In the genomic region with DNA sequence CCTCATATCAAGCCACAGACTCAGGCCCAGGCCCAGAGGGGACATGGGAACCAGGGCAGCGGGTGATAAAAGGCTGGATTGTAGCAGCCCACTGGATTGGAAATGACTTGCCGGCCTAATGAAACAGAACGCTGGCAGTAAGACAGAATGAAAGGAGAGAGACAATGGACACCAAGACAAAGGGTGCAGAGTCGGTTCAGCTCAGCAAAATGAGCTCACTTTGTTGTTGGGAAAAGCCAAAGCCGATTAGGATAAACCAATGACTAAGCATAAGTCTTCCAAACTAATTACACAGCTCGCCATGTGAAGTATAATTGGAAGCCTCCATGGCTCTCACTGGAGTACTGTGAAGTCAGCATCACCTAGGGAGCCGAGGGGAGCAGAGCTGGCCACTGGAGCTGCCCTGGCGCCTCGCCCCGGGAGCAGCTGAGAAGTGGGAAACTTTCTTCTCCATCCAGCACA, we compare ENCODE assay signal across 7 mouse cellular contexts.
DNase-seq lines count a peak whose midpoint lies in the region; ATAC-seq and TF ChIP-seq lines count a peak whose summit lies in the region.

No protein-coding gene starts in this region.

- peaks cover 55% of the 10 kb centered on the region for H3K36me3 ChIP-seq in megakaryocyte, embryonic 14.5 days (replicated peaks; ENCODE audit: low read length)
- H3K36me3 ChIP-seq in forebrain, postnatal 0 days (ENCODE audit: insufficient read depth): no peaks in the 10 kb centered on the region
- H3K36me3 ChIP-seq in intestine, embryonic 16.5 days (ENCODE audit: control insufficient read depth, insufficient read depth, low read length): no peaks in the 10 kb centered on the region

- H3K4me3 ChIP-seq in megakaryocyte, embryonic 14.5 days (replicated peaks): peak overlapping the region; percentile 46
- H3K4me3 ChIP-seq in forebrain, postnatal 0 days (ENCODE audit: low read depth, low read length): no peak overlapping the region
- no peak overlapping the region for H3K4me3 ChIP-seq in intestine, embryonic 16.5 days (ENCODE audit: low read length)
- H3K4me3 ChIP-seq in olfactory bulb, adult 2 months (ENCODE audit: insufficient read depth, low read depth, low read length): no peak overlapping the region

- peaks cover 87% of the 10 kb centered on the region for H3K4me1 ChIP-seq in megakaryocyte, embryonic 14.5 days
- H3K4me1 ChIP-seq in forebrain, postnatal 0 days (ENCODE audit: insufficient read depth): peaks cover 29% of the 10 kb centered on the region
- peaks cover 53% of the 10 kb centered on the region for H3K4me1 ChIP-seq in intestine, embryonic 16.5 days (ENCODE audit: control insufficient read depth, insufficient read depth, low read length)
- H3K4me1 ChIP-seq in olfactory bulb, adult 2 months (ENCODE audit: control insufficient read depth, insufficient read depth, low read length): peaks cover 47% of the 10 kb centered on the region

- H3K4me2 ChIP-seq in forebrain, postnatal 0 days (ENCODE audit: low read depth): no peak overlapping the region
- no peak overlapping the region for H3K4me2 ChIP-seq in intestine, embryonic 16.5 days (ENCODE audit: low read depth, low read length)

- no peak for ATAC-seq in megakaryocyte, adult 5-6 weeks (ENCODE audit: poor library complexity, severe bottlenecking)
- peak; percentile 63 for ATAC-seq in forebrain, postnatal 0 days
- ATAC-seq in intestine, embryonic 16.5 days: no peak

- H3K27me3 ChIP-seq in megakaryocyte, embryonic 14.5 days (replicated peaks): no peaks in the 10 kb centered on the region
- H3K27me3 ChIP-seq in forebrain, postnatal 0 days (ENCODE audit: insufficient read depth, low read length): no peaks in the 10 kb centered on the region
- H3K27me3 ChIP-seq in intestine, embryonic 16.5 days (replicated peaks; ENCODE audit: control insufficient read depth, insufficient read depth, low read length): no peaks in the 10 kb centered on the region

- no peak for TF ChIP-seq CTCF in forebrain, postnatal 0 days (IDR thresholded peaks at IDR 0.05; ENCODE audit: low read depth)
- no peak for TF ChIP-seq CTCF in olfactory bulb, adult 2 months (IDR thresholded peaks at IDR 0.05; ENCODE audit: insufficient read depth, low read depth, low read length)

- peak overlapping the region; percentile 71 for H3K27ac ChIP-seq in forebrain, postnatal 0 days (ENCODE audit: low read depth, low read length)
- 0 out of 2 replicates have a peak overlapping the region, but pooled peaks have one; percentile 91 for H3K27ac ChIP-seq in intestine, embryonic 16.5 days (ENCODE audit: low read length)
- H3K27ac ChIP-seq in olfactory bulb, adult 2 months (ENCODE audit: insufficient read depth, low read depth, low read length): peak overlapping the region; percentile 60

- peak; percentile 68 for DNase-seq in forebrain, postnatal 0 days
- DNase-seq in adipocyte (ENCODE audit: low spot score): no peak
- no peak for DNase-seq in cerebellum, adult 9-10 months

- no peak overlapping the region for H3K9ac ChIP-seq in forebrain, postnatal 0 days
- no peak overlapping the region for H3K9ac ChIP-seq in intestine, embryonic 16.5 days (ENCODE audit: low read depth, low read length)

- WGBS in forebrain, postnatal 0 days: 12% methylated on average over 10 of the region's 10 CpGs
- WGBS in intestine, embryonic 16.5 days: 37% methylated on average over 10 of the region's 10 CpGs
- WGBS in olfactory bulb, adult 2 months: 31% methylated on average over 10 of the region's 10 CpGs

- TF ChIP-seq POLR2A in olfactory bulb, adult 2 months (IDR thresholded peaks at IDR 0.05; ENCODE audit: insufficient read depth, low read depth, low read length): no peak

- no peaks in the 10 kb centered on the region for H3K9me3 ChIP-seq in megakaryocyte, embryonic 14.5 days
- no peaks in the 10 kb centered on the region for H3K9me3 ChIP-seq in forebrain, postnatal 0 days (ENCODE audit: low read length)
- H3K9me3 ChIP-seq in intestine, embryonic 16.5 days (ENCODE audit: control insufficient read depth, low read length): no peaks in the 10 kb centered on the region
